Mouse (Mus musculus) C2C12 (cell line): ENCODE measurements around the gene Stox2. TPM values are rescaled to one million over a fixed set of nuclear protein-coding genes. Genes with fewer than 3 reads are reported as not detected.

Experiments used
- H3K27me3 ChIP-seq: one replicate; pipeline ENCODE4 v1.6.1; 2011; ENCODE audit not compliant: control insufficient read depth, insufficient read depth, insufficient read length
- H3K36me3 ChIP-seq: one replicate; pipeline ENCODE4 v1.6.1; 2011; ENCODE audit not compliant: control insufficient read depth, insufficient read depth
- H3K4me3 ChIP-seq: one replicate; pipeline ENCODE4 v1.5.1; 2011; ENCODE audit warnings: mild to moderate bottlenecking, control low read depth; ENCODE audit not compliant: poor library complexity, insufficient read depth, severe bottlenecking
- H3K79me2 ChIP-seq: one replicate; pipeline ENCODE4 v1.6.1; 2011; ENCODE audit not compliant: control insufficient read depth, insufficient read depth
- H3K79me3 ChIP-seq: one replicate; pipeline ENCODE4 v1.6.1; 2011; ENCODE audit warnings: low read depth, control low read depth
- H3ac ChIP-seq: one replicate; pipeline ENCODE3; 2011; ENCODE audit warnings: low read depth; ENCODE audit not compliant: control insufficient read depth, insufficient read length
- CEBPB ChIP-seq: IDR thresholded peaks from one replicate; pipeline ENCODE4 v1.6.1; 2011; ENCODE audit warnings: low read depth, mild to moderate bottlenecking, control low read depth, moderate library complexity
- CTCF ChIP-seq: IDR thresholded peaks from one replicate; pipeline ENCODE4 v1.5.1; 2011; ENCODE audit not compliant: control insufficient read depth, insufficient read depth, insufficient read length
- FOSL1 ChIP-seq: IDR thresholded peaks from one replicate; pipeline ENCODE4 v1.8.0; 2011; ENCODE audit warnings: mild to moderate bottlenecking, low read length; ENCODE audit not compliant: poor library complexity, insufficient read depth, severe bottlenecking
- MAX ChIP-seq: IDR thresholded peaks from one replicate; pipeline ENCODE4 v1.6.1; 2011; ENCODE audit warnings: mild to moderate bottlenecking, control low read depth
- MYOD1 ChIP-seq: IDR thresholded peaks from one replicate; pipeline ENCODE4 v1.6.1; 2011; ENCODE audit warnings: low read depth; ENCODE audit not compliant: control insufficient read depth, insufficient read length
- MYOG ChIP-seq: IDR thresholded peaks from one replicate; pipeline ENCODE4 v1.6.1; 2011; ENCODE audit not compliant: control insufficient read depth, insufficient read length; ENCODE audit errors: extremely low read depth
- USF1 ChIP-seq: IDR thresholded peaks from one replicate; pipeline ENCODE4 v1.6.1; 2011; ENCODE audit warnings: low read depth, mild to moderate bottlenecking, control low read depth, moderate library complexity
- long read RNA-seq, 2 experiments: library from polyadenylated mRNA; unstranded; transcript quantifications; one replicate each; pipeline ENCODE4 v2.0.0; 2019 to 2020
- polyA plus RNA-seq: library from polyadenylated mRNA; unstranded; fragments of >200 nt; fragmentation: generic; extraction: Trizol; gene quantifications from one replicate; pipeline ENCODE4 v1.2.1, GENCODE M21; 2012; ENCODE audit warnings: missing spikeins

The Stox2 gene
- polyA plus RNA-seq: 0.01 TPM
- long read RNA-seq, experiment 1: 0 reads
- long read RNA-seq, experiment 2: 0 reads

DNA sequence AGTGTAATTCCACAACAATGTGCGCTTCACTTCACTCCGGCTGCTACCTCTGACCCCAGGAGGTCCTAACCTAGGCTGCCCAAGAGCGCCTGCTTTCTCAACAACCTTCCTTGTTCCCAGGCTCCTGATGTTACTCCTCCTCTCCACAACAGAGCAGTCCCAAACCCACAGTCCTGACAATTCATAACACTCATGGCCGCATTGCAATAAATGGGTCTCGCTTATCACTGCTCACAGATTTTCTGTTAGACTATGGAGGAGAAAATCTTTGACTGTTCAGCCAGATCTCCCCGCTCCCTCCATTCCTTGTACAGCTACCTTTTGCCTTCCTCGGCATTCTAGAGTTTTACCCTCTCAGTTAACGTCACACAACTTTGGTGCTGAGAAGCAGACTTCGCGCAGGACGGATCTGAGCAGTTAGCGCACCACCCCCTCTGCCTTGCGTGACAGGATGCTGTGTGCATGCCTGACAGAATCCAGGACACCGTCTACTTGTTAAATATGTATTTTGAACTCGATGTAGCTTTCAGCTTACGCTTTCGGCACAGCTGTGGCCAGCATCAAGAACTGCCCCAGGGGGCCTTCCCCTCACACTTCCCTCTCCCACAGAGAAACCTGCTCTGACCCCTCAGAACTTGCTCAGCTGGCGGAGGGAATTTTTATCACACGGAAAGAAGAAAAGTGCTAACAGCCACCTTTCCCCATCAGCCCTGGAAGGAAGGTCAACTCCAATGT lies at the start of gene Stox2:
Stox2 (minus strand) TSS at position 51 of the 735 bp plus-strand sequence.
- H3K79me2 ChIP-seq: no peaks in the 10 kb centered on the region
- no peaks in the 10 kb centered on the region for H3K27me3 ChIP-seq
- no peak within 1 kb of the TSS for H3K4me3 ChIP-seq
- H3K79me3 ChIP-seq: no peaks in the 10 kb centered on the region
- no peak within 1 kb of the TSS for H3ac ChIP-seq
- TF ChIP-seq CEBPB (no peak), USF1 (no peak), MYOD1 (no peak), CTCF (no peak), MAX (no peak)
- H3K36me3 ChIP-seq: no peaks in the 10 kb centered on the region

DNA sequence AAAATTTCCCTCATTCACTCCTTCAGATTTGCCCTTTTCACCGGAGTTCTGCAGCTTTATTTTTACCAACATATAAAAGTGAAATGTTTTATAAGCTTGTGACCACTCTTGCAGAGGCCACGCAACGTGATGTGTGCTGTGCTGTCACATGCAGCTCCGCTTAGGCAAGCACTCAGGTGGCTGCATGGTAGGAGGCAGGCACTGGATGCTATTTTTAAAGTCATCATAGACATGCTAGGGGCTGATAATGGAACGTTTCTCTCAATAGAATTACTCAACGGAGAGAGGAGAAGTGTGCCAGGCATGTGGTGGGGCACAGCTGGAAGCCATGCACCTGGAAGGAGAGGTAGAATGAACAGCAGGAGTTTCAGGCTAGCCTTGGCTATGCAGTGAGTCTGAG lies 49.3 kb upstream of the Stox2 start:
- Histone ChIP-seq H3ac (no peak overlapping the region), H3K27me3 (no peaks in the 10 kb centered on the region), H3K79me2 (no peaks in the 10 kb centered on the region), H3K36me3 (peaks cover 57% of the 10 kb centered on the region), H3K79me3 (no peaks in the 10 kb centered on the region), H3K4me3 (no peak overlapping the region)
- no peak for TF ChIP-seq MYOD1
- no peak for TF ChIP-seq MAX
- no peak for TF ChIP-seq CTCF
- no peak for TF ChIP-seq USF1
- no peak for TF ChIP-seq MYOG
- no peak for TF ChIP-seq FOSL1
- no peak for TF ChIP-seq CEBPB

DNA sequence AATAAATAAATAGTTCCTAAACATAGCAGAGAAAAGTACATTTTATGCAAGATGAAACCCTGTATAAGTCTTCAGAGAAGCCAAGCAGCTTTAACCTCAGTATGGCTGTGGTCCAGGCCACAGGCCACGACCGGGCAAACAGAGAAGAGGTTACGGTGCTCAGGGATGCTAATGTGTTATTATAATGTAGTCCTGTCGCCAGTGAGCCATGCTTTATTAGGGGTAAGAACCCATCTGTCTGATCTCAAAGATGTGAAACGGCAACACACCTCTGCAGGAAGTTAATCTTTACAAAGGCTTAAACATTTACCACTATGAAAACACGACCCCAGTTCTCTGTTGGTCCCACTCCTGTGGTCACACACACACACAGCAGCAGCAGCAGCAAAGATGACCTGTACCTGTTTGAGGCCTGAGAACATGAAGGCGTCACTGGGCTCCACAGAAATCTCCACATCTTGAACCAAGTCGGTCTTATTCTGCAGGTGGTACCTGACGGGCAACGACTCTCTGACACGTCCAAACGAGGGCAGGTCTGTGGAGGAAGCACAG lies 48.5 kb upstream of the Stox2 start:
- peaks cover 60% of the 10 kb centered on the region for H3K36me3 ChIP-seq
- H3K4me3 ChIP-seq: no peak overlapping the region
- TF ChIP-seq FOSL1: no peak
- TF ChIP-seq MAX: no peak
- TF ChIP-seq CEBPB: no peak
- no peak for TF ChIP-seq MYOD1
- TF ChIP-seq USF1: no peak
- TF ChIP-seq MYOG: no peak
- TF ChIP-seq CTCF: no peak
- no peaks in the 10 kb centered on the region for H3K79me2 ChIP-seq
- no peaks in the 10 kb centered on the region for H3K27me3 ChIP-seq
- no peaks in the 10 kb centered on the region for H3K79me3 ChIP-seq
- no peak overlapping the region for H3ac ChIP-seq

DNA sequence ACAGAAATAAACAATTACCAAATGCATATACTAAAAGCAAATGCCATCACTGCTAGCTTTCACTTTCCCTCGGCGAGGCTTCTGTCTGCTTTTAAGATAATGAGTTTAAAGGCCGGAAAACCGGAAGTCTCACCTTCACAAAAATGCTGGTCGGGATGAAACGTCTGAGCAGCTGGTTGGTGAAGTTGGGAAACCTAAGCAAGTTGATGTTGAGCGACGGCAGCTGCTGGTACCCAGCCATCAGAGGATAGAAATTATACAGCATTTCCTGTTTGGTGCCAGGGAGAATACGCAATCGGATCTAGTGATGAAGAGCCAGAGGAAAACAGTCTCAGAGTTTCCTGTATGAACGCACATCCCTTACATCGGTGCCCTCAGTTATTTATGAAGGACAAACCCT lies 46.9 kb upstream of the Stox2 start:
- H3K79me2 ChIP-seq: no peaks in the 10 kb centered on the region
- H3ac ChIP-seq: no peak overlapping the region
- H3K4me3 ChIP-seq: no peak overlapping the region
- H3K27me3 ChIP-seq: no peaks in the 10 kb centered on the region
- no peaks in the 10 kb centered on the region for H3K79me3 ChIP-seq
- H3K36me3 ChIP-seq: peaks cover 55% of the 10 kb centered on the region
- TF ChIP-seq MYOG (no peak), CTCF (no peak), USF1 (no peak), FOSL1 (no peak), MYOD1 (no peak), MAX (no peak), CEBPB (no peak)

DNA sequence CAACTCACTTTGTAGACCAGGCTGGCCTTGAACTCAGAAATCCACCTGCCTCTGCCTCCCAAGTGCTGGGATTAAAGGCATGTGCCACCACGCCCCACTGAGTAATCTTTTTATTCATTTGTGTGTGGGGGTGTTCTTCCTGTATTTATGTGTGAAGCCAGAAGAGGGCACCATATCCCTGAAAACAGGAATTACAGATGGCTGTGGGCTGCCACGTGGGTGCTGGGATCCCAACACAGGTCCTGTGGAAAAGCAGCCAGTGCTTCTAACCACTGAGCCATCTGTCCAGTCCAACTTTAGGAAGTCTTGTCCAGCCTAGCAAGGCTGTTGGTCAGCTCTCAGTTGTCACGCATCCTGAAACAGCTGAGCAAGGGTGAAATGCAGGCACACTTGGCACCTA lies 41.1 kb upstream of the Stox2 start:
- Histone ChIP-seq H3K4me3 (no peak overlapping the region), H3K36me3 (peaks cover 20% of the 10 kb centered on the region), H3K79me3 (no peaks in the 10 kb centered on the region)

More for the DNA sequence above, 41.1 kb upstream of the Stox2 start:
- Histone ChIP-seq H3K27me3 (no peaks in the 10 kb centered on the region), H3K79me2 (no peaks in the 10 kb centered on the region), H3ac (no peak overlapping the region)
- TF ChIP-seq CTCF: no peak
- no peak for TF ChIP-seq MAX
- TF ChIP-seq USF1: no peak
- no peak for TF ChIP-seq MYOD1
- no peak for TF ChIP-seq CEBPB
- no peak for TF ChIP-seq MYOG
- TF ChIP-seq FOSL1: no peak
